Mouse (Mus musculus) 416B (cell line): ENCODE data around the gene Dbp.

Source experiments
- DNase-seq: peaks from one replicate; pipeline ENCODE4 v3.0.0; 2011; ENCODE audit warnings: low read depth

Gene Dbp

GRCm38 (mm10) chr7:45711316-45712021 lies 6.6 kb downstream of the Dbp start:
- DNase-seq = no peak

DNA sequence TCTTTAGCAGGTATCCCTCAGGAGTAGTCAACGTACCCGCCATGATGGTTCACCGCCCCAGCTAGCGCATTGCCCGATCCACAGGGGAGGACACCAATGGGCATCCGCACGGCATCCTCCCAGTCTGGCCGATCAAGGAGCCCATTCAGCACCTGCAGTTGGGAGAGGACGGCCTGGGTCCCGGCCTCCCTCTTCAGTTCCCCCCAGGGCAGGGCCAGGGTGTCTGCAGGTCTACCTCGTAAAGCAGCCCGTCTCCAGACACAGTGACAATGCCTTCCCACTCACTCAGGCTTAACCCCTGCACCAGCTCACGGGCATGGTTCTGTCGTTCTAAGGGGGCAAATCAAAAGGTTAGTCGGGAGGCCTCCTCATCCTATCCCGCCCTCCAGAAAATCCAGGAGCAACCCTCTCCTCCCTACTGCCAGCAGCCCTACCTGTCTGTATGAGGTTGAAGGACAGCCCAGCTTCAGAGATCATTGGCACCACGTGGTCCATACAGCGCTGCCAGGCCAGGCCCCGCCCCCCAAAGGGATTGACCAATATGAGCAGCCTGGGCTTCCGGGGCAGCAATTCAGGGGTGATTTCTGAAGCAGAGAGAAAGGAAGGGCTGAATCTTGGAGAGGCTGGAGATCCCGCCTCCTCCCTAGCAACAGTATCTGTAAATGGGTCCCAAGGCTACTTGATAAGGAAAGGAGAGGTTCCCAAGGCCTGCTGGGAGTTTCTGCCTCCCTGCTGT lies 7.3 kb downstream of the Dbp start:
- DNase-seq = no peak

DNA sequence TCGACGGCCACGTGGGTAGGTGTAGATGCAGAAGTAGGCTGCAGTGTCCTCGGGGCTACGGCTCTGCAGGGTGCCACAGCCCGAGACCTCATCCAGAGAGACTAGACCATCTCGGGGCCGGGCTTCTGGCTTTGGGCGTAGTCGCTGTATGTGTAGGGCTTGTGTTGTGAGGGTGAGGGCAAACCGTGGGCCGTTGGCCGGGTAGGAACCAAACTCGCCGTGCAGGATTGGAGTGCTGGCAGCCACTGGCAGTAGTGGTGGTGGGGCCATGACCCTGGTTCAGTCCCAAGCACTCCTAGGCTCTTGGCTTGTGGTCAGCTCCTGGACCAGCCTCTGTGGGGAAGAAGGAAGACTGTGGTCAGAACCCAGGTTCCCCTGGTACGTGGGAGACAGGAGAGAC lies 8.5 kb downstream of the Dbp start:
- DNase-seq = no peak

GRCm38 (mm10) chr7:45713881-45714520 lies 9.1 kb downstream of the Dbp start:
- DNase-seq = no peak

- no peak for DNase-seq
These were observed 9.8 kb downstream of the Dbp start for GRCm38 (mm10) chr7:45714630-45715089.

- peak; percentile 97 for DNase-seq
These were observed 10.3 kb downstream of the Dbp start, which contains the start of gene Rpl18 for GRCm38 (mm10) chr7:45715090-45715708. Gene Rpl18 (plus strand): TSS chr7:45715457.

DNA sequence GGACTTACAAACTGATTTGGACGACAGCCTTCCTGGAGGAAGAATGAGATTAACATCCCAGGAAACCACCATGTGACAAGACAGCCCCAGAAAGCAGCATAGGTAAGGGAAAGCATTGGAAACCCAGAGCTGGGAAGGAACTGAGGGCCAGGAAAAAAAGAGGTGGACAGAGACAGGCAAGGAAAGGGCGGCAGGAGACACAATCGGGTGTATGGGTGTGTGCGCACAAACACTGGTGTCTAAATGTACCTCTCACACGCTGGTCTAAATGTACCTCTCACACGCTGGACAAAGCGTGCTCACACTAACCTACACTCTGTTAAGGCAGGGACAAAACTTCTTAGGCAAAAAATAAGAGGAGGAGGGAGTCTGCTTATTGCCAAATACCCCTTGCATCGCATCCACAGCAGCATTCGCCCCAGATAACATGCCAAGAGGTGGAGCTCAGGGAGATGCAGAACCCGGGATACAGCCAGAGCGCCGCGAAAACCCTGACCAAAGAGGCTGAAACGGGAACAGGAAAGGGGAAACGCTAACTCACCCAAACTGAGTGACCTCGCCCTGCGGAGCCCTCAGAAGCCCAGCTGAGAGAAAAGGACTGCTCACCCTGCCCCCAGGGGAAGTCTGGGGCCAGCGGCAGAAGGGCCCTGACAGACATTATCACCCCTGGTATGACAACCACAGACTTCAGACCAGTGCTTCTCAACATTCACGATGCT lies 11.0 kb downstream of the Dbp start:
- DNase-seq = peak; percentile 65

GRCm38 (mm10) chr7:45716460-45716857 lies 11.6 kb downstream of the Dbp start:
- DNase-seq = no peak

DNA sequence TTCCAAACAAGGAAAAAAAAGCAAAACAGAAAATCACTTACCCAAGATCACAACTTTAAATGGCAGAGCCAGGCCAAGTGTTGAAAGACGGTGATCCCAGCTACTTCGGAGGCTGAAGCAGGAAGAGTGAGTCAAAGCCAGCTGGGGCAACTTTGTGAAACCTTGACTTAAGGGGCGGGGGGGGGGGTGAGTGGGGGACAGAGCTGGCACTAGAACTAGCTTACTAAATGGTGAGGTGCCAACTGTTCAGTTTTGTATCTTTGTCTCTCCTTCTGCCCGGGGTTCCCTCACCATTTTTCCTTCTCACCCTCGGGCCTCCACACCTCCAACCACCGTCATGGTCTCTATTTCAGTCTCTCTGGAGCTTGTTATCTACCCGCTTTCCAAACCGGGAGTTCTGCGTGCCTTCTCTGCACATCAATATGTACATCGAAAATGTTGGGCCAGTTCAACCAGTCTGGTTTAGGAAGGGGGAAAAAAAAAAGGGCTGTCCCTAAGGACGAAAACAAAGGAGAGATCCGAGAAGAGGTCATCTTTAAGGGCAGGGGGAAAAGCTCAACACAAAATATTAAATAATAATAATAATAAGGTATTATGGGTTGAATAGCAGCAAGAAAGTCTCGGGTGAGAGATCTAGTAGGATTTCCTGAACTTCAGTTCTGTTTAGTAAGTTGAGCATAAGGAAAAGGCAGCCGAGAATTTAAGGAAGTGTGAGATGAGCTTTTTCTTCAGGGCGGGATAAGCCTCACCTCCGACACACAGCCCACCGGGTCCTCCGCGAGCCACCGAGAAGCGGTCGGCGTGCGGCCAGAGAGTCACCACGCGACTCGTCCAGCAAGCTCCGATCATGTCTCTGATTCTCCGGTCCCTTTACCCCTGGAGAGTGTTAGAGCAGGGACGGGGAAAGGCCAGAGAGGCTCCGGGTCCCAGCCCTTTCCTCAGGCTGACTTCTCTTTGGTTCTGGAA lies 12.3 kb downstream of the Dbp start:
- peak; percentile 82 for DNase-seq

DNA sequence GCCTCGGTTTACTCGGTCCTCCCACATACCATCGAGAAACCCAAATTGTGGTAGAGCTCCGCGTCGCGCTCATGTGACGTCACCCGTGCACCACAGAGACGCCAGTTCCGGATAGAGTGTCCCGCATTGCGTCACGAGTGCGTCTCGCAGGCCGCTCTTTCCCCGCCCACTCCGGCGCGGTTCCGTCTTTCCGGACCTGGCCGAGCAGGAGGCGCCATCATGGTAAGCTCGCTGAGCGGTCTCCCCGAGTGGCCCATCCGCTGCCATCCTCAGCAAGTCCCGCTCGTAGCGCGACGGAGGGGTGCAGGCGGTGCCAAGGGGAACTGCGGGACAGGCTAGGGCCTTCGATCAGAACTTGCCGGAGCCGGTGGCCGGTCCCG lies 13.0 kb downstream of the Dbp start, which contains the start of gene Sphk2:
TSS of gene Sphk2 (minus strand) at position 85 of the 380 bp plus-strand sequence.
- peak; percentile 99 for DNase-seq

GRCm38 (mm10) chr7:45718331-45718730 lies 13.4 kb downstream of the Dbp start:
- DNase-seq = no peak

DNA sequence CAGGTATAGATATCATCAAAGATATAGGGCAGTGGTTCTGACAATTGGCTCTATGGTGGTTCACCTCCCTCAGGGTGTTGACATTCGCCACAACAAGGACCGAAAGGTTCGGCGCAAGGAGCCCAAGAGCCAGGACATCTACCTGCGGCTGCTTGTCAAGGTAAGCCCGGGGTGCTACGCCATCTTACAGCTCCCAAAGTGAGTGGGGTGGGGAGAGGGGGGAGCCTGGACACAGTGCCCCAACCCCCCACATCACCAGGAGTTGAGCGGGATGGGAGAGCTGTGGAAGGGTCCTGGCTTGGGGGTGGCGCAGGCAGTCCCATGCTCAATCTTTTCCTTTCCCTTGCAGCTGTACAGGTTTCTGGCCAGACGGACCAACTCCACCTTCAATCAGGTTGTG lies 14.3 kb downstream of the Dbp start:
- no peak for DNase-seq

DNA sequence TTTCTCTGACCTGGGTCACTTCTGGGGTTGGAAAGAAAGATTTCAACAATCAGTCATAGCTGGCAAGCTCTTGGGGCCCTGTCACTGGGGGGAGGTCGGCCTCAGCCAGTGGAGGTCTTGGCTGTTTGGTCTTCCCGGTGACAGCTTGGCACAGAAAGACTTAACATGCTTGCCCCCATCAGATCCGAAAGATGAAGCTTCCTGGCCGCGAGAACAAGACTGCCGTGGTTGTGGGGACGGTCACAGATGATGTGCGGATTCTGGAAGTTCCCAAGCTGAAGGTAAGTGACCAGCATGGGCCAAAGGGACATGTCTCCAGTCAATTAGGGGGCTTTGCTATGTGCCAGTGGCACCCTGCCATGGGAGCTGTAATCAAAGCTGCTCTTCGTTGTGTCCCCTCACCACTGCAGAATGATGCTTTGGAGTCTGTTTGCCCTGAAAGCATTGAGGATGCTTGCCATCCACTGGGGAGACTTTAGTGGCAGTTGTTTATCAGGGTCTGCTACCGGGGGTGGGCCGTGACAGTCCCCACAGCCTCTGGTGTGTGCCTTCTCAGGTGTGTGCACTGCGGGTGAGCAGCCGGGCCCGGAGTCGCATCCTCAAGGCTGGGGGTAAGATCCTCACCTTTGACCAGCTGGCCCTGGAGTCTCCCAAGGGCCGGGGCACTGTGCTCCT lies 15.0 kb downstream of the Dbp start:
- no peak for DNase-seq

GRCm38 (mm10) chr7:45720413-45721233 lies 15.7 kb downstream of the Dbp start, which contains the start of gene Fam83e:
Gene Fam83e (plus strand): TSS chr7:45721212.
- no peak for DNase-seq

DNA sequence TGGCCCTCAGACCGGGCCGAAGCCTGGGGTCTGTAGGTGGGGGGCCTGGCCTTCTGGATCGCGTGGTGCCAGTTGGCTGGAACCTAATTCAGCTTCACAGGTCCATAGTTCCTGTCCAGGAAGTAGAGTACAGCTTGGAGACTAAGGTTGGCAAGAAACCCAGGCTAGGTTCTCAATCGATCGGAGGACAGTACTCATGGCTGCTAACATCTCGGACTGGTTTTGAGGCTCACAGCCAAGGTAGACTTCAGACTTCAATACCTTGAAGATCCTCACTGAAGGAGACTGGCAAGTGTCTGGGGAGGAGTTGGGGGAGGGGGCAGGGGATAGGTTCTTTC lies 16.3 kb downstream of the Dbp start:
- DNase-seq = no peak

GRCm38 (mm10) chr7:45721642-45722347 lies 16.9 kb downstream of the Dbp start:
- peak; percentile 40 for DNase-seq

- no peak for DNase-seq
These were observed 17.4 kb downstream of the Dbp start for GRCm38 (mm10) chr7:45722348-45722713.

DNA sequence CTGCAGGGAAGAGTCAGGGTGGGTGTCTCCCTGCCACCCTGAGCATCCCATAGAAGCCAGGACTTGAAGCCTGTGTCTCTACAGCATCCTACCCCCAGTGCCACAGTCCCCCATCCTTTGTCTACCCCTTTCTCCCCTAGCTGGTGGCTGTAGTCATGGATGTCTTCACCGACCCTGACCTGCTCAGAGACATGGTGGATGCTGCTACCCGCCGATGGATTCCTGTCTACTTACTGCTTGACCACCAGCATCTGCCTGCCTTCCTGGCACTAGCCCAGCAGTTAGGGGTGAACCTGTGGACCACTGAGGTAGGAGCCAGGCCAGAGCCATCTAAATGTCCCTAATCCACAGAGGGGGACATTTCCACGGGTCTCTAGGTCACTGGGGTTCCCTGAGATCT lies 18.4 kb downstream of the Dbp start:
- no peak for DNase-seq

- DNase-seq = no peak
These were observed 18.9 kb downstream of the Dbp start for GRCm38 (mm10) chr7:45723781-45724180.
